Mouse (Mus musculus) adrenal gland, adult (tissue): ENCODE measurements at regions not wholly inside any gene's neighbourhood (a gene's known extent, or its start where the extent isn't known, plus 50 kb on each side); places are given as distances from the start of the nearest gene placed in this dataset.

Source experiments
- DNase-seq, 2 experiments: peaks; one replicate each; pipeline ENCODE4 v3.0.0; 2022 to 2023; ENCODE audit warnings: low spot score in 1 of 2; ENCODE audit not compliant: inconsistent age in 2 of 2

- no peak for DNase-seq
Measured at GRCm38 (mm10) chr8:9050740-9051475, 360.6 kb upstream of the Arglu1 start.

DNA sequence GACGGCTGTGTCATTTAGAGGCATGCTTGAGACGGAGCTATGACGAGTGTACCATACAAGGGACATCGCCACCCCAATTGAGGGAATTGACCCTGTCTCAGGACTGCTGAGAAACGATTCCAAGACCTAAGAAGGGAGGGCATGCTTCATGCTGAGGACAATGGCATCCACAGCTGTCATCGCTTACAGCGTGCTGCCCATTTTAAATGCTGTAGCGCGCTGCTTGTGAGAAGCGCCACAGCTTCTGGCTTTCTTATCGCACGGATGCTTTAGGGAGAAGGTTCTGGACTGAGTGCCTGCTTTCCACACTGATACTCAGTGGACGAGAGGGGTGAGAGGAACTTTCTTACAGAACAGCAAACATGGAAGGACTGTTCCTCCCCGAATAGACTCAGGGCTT is 357.8 kb upstream of the Arglu1 start:
- no peak for DNase-seq

DNA sequence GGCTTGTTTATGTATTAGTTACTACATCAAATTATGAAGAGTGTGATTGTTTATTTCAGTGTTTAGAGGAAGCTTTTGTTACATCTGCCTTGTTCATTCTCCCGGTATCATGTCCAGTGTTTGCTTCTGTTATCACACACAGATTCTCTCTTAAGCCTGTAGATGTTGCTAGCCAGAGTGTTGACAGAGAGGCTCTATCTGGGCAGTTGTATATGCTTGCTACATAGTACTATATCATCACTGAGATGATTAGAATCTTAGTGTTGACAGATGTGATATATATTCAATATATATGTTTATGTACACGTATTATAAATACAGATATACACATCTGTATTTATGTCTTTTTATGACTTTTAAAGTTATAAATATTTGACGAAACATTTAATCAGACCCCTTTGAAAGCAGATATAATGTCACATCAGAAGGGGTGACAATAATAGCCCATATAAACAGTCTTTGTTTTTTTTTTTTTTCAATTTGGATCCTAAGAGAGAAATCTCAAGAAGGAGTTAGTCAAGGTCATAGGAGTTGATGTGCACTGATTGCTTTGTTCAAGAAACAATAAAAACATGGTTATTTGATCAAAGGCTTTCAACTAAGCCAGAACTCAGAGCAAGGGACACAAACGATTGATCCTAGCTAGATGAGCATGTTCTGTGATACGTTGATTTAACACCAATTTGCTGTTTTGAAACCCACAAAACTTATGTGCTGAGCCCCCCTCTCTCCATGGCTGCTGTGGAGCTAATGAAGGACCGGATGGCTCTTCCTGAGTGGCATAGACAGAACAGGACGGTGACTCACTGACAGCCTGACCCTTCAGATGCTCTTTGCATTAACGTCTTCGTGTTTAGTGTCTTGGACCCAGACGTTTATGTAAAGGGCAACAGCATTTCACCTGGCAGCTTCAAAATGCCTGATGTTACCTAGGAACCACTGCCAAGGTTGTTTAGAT is 352.8 kb upstream of the Arglu1 start:
- DNase-seq = no peak

DNA sequence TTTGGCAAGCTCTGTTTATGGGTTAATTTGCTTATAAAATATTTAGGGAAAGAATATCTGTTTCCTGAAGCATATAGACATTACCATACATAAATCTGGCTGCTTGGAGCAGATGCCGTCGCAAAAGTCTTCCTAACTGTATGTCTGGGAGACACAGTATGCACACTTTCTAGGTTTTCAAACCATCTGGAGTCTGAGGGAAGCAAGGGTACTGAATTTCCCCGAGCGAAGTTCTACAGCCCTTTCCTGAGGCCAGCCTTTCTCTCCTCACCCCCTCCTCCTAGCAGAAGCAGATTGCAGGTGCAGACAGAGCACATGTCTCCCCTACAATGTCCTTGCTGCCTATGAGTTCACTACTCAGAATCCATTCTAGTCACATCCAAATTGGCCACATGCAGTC is 338.8 kb upstream of the Arglu1 start:
- DNase-seq = no peak

DNA sequence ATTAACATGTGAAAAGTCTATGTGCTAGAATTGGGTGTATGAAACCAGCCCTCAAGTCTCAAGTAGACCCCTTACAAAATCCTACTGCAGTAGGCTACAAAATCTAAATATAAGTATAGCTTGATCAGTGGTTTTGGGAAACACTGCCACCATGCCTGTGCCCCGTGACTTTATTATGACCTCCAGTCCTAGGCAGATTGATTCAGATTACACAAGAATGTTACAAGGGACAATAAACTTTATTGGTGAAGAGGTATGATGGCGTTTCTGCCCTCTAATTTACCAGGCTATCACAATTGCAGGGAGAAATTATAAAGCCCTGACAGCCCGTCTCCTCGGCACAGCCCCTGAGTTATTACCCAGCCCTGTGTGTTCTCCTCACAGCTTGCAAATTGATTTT is 337.4 kb upstream of the Arglu1 start:
- DNase-seq = no peak

GRCm38 (mm10) chr8:9025872-9026271 is 335.6 kb upstream of the Arglu1 start:
- no peak for DNase-seq

GRCm38 (mm10) chr8:9025378-9025777 is 335.1 kb upstream of the Arglu1 start:
- DNase-seq = no peak

GRCm38 (mm10) chr8:9020744-9021143 is 330.4 kb upstream of the Arglu1 start:
- DNase-seq = no peak

- DNase-seq = peak; percentile 49 to 69
Measured at GRCm38 (mm10) chr8:9020180-9020579, 329.9 kb upstream of the Arglu1 start.

DNA sequence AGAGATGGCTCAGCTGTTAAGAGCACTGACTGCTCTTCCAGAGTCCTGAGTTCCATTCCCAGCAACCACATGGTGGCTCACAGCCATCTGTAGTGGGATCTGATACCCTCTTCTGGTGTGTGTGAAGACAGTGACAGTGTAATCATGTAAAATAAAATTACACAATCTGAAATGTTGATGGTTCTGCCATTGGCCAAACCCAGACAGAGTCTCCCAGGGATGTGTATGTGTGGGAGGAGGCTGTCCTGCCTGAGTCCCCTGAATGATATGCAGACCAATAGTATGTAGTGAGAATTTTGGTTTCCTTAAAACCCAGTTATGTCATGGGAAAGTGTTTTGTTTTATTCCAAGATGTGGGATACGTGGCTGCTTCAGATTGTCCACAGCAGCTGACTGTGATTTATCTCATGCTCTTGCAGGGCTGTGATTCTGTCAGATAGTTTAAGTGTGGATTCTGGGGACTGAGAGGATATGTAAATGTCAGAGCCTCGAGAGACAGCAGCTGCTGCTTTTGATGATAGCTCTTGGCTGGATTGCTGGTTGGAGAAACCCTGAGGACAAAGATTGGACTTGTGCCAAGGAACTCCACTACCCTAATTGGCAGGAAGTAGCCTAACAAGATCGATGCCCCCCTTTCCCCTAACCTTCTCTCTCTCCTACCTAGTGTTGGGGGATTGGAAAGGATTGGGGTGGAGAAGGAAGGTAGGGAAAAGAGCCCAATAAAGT is 321.6 kb upstream of the Arglu1 start:
- no peak for DNase-seq

GRCm38 (mm10) chr8:9008006-9008780 is 317.9 kb upstream of the Arglu1 start:
- no peak for DNase-seq

- no peak for DNase-seq
Measured at GRCm38 (mm10) chr8:8999914-9000313, 309.6 kb upstream of the Arglu1 start.

DNA sequence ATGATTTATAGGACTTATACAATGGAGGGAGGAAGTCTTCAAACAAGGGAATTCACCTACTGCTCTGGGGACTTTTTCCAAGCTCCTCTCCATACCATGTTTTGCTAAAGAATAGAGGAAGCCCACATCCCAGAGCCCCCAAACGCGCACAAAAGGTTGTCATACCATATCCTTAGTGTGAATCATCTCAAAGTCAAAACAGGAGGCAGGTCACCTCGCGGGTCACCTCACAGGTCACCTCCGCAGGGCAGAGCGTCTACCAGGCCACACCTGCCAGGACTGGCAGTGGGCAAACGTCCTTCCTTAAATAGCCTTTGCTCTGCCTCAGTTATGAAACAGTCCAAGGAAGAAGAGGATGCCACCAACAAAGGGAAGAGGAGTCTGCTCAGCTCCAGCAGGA is 307.3 kb upstream of the Arglu1 start:
- no peak for DNase-seq

- DNase-seq = peak; percentile 73 to 80
Measured at GRCm38 (mm10) chr8:8994596-8995189, 304.4 kb upstream of the Arglu1 start.

DNA sequence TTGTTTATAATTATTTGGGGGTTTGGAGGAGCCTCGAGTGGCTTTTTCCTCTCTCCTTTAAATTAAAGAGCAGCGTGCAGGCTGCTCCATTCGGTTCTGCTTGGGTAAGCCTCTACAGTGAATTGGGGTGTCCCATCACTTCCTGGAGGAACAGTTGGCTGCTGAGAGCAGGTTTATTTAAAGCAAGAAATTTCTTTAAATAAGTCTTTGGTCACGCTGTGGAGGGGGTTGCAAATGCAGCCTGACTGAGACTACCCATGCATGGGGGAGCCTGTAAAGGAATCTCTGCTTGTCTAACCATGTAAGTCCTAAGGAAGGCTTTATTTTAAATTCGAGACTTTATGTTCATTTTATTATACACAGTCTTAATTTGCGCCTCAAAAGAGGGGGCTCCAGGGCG is 303.7 kb upstream of the Arglu1 start:
- DNase-seq = peak in 1 of 2 experiments; percentile 37

DNA sequence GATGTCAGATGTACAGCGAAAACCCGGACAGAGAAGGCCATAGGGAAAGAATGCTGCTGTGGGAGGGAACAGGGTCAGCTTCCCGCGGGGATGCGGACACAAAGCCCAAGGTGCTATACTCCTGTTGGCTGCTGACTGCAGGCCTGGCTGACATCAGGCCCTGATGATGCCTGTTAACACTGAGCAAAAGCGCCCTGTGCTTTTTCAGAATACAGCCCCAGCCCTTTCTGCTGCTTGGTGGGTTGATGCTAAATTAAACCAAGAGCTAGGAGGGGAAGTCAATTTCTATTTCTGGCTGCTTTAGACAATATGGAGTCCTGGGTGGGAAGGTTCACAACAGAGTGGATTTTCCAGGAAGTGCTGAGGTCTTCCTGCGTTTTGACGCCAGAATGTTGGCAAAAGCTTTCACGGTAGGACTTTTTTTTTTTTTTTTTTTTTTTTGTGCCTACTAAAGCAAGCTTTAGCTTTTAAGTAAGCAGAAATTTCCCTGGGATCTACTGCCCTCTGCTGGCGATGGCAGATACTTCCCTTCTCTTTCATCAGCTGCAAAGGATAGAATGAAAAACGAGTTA is 302.2 kb upstream of the Arglu1 start:
- peak; percentile 76 to 91 for DNase-seq

DNA sequence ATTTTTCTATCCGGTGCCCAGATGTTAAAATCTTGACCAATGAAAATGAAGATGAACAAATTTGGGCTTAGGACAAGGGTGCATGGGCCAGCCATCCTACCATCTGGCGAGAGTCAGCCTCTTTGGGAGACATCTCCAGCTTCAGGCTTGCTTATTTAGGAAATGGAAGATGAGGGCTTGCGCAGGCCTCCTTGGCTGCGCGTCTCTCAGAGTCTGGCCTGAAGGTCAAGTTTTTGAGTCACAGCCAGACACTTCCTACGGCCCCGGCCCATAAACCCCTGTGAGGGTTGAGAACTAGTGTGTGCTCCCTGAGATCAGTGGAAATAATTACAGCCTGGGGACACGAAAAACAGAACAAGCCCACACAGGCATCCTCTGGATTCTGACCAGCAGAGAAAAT is 300.7 kb upstream of the Arglu1 start:
- DNase-seq = peak in 1 of 2 experiments; percentile 45

GRCm38 (mm10) chr8:8986068-8986467 is 295.7 kb upstream of the Arglu1 start:
- no peak for DNase-seq

- no peak for DNase-seq
Measured at GRCm38 (mm10) chr8:8985395-8985794, 295.1 kb upstream of the Arglu1 start.

- peak; percentile 79 to 80 for DNase-seq
Measured at GRCm38 (mm10) chr8:8984829-8985251, 294.5 kb upstream of the Arglu1 start.
